Mouse (Mus musculus) embryo, embryonic 11 days (tissue): ENCODE results near the gene Jund.

ENCODE experiments used
- DNase-seq: peaks from one replicate; pipeline ENCODE4 v3.0.0-alpha.2; 2015

The Jund gene

GRCm38 (mm10) chr8:70698310-70699109 lies at the start of gene Jund:
Gene Jund, plus strand, starts transcription at chr8:70698949.
- DNase-seq = peak; percentile 100

DNA sequence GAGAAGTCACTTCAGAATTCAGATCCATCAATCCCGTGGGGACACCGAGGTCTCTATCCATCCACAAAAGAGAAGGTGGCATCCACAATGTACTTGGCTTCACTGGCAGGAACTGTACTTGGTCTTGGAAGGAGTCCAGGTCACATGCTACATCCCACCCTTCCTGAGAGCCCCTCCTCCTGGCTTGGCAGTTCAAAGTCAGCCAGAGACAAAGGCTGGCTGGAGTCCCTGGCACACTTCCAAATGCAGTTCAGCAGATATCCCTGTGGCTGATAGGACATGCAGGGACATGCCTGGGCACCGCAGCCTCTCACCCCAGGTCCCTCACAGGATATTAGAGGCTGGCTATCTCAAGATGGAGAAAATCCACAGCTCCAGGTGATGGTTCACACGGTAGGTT lies 49.4 kb upstream of the Jund start:
- DNase-seq = peak; percentile 52

DNA sequence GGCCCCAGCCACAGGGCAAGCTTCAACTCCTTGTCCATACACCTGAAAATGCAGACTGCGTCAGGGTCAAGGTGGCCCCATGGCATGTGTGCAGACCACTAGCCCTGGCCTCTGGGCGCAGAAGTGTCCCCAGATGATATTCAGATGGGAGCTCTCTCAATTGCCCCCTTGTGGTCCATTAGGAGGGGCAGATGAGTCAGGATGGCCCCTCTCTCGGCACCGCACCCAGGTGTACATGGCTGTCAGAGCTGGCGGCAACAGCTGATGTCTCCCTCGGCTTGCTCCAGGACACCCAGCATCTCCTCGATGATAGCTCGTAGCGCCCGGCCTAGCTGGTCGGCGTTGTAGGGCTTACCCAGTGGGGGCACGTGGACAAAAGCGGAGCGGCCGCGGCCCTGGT lies 48.4 kb upstream of the Jund start:
- no peak for DNase-seq

DNA sequence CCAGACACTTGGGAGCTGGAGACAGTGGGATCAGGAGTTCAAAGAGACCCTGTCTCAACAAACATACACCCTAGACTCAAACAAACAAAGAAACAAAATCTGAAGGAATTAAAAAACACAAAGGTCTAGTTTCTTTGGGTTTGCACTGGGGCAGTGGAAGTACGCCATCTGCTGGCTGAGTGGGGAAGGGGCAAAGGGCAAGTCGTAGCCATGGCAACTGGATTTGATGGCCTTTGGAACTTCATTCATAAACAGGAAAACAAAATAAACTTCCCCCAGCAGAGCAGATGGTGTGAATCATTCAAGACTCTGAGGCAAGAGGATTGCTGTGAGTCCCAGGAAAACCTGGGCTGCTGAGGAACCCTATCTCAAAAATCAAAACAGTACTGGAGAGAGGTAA lies 45.5 kb upstream of the Jund start:
- peak; percentile 46 for DNase-seq

DNA sequence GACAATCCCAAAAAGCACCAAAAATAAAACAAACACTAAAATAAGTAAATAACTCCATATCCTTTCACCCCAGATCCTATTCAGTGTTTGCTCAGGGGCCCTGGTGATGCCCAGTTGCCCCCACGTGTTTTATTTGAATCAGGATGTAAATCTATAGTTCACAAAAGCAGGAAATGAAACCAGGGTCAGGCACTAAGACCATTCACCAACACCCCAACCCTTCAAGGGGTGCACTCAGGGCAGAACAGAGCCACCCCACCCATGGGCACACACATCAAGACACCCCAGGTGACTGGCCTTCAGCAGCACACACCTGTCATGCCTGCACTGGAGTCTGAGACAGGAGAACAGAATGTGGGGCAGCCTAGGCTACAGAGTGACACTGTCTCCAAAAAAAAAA lies 44.6 kb upstream of the Jund start:
- no peak for DNase-seq

DNA sequence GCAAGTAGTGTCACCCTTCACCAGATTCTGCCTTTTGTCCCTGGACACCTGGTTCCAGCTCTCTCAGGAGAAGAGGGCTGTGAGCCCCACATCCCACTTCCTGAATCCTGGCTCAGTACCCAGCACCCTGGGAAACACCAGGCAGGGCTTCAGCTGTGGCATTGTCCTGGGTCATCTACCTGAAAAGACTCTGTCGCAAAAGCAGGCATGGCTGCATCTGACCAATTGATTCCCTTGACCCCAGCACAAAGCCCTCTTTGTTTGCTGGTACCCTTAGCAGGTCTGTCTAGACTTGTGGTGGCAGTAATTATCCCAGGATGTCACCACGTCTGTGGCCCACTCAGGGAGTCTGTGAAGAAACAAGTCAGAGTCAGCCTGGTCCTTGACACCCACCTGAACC lies 43.3 kb upstream of the Jund start:
- peak; percentile 54 for DNase-seq

DNA sequence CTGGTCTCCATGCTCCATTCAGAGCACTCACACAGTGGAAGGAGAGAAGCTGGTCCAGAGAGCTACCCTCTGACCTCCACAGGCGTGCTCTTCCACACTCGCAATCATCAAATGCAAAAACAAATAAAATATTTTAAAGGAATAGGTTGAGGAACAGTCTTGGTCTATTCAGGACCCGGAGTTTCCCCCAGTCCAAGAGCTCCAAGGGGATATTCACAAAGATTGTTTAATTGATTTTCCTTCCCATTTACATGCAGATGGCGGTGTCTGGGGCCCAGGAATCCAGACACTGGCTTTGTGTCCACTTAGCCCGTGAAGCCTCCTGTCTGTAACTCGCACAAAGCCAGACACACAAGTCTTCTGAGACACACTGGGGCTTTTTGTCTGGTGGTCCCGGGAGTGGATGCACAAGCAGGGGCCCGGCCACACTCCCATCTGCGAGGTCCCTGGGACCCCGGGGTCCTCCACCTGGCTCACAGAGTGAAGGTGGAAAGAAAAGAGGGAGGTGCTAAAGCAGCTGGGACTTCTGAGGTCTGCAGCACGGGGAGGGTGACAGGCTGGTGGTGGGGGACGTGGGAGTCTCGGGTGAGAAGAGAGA lies 42.5 kb upstream of the Jund start:
- DNase-seq = peak; percentile 75

DNA sequence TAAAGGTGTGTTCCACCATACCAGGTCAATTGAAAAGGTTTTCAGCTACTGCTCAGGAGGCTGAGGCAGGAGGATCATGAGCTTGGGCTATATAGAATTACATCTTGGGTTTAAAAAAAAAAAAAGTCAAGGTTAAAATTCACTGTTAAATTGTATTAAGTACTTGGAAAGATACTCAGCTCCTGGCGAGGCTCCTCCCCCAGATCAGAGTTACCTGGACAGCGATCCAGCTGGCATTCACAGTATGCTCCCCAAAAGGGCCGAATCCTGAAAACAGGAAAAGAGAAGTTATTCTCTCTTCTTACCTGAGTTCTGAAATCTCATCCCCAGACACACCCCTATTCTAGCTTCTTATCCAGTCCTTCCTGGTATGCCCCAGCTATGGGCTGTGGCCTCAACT lies 41.5 kb upstream of the Jund start:
- DNase-seq = no peak

GRCm38 (mm10) chr8:70657739-70658138 lies 41.0 kb upstream of the Jund start:
- DNase-seq = no peak

- DNase-seq = no peak
These were observed 39.7 kb upstream of the Jund start for GRCm38 (mm10) chr8:70658897-70659603.

- peak; percentile 96 for DNase-seq
These were observed 39.0 kb upstream of the Jund start for GRCm38 (mm10) chr8:70659604-70660272.

- peak; percentile 73 for DNase-seq
These were observed 38.5 kb upstream of the Jund start, which contains the start of gene Pgpep1 for GRCm38 (mm10) chr8:70660273-70660725. Gene Pgpep1, minus strand, starts transcription at chr8:70660388.

DNA sequence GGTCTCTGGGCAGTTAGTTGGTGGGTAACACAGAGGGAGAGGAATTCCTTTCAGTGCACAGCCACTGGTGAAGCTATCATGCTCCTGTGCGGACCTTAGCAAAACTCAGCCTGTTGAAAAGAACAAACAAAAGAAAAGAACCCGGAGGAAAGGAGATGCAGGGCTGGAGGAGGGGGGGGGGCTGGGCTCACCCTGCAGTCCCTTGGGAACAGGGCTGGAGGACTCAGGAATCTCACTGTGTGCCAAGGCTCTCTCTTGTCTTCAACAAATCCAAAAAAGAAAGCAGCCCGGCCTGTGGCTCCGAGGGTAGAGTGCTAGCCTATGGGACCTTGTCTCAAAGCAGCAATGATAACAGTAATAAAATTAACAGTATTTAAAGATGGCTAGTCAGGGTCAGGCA lies 35.1 kb upstream of the Jund start:
- no peak for DNase-seq

DNA sequence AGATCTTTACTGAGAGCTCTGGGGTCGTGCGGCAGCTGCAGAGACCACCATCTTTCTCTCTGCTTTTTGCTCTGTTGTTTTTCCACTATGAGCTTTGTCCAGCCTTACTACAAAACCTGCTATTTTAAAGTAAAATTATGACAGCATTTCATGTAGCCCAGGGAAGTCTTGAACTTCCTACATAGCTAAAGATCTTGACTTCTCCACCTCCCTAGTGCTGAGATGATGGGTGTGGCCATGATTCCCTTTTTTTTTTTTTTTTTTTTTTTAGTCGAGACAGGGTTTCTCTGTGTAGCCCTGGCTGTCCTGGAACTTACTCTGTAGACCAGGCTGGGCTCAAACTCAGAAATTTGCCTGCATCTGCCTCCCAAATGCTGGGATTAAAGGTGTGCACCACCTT lies 34.1 kb upstream of the Jund start:
- no peak for DNase-seq

DNA sequence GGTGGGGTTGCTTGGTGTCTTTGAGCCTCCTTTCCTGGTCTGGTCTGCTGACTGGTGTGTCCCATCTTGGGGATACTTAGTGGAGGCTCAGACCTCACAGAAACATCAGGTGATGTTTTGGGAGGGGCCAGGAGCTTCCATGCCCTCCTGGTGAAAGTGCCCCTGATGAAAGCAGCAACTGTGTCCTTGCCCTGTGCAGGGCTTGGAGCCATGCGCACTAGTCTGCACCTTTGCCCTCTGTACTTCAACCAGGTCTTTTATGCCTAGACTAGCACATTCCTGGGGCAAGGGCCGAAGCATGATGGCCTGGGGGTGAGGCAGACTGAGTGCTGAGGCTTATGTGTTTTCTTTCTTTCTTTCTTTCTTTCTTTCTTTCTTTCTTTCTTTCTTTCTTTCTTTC lies 33.1 kb upstream of the Jund start:
- no peak for DNase-seq

- DNase-seq = no peak
These were observed 31.7 kb upstream of the Jund start for GRCm38 (mm10) chr8:70667071-70667470.

GRCm38 (mm10) chr8:70671615-70672324 lies 27.0 kb upstream of the Jund start:
- no peak for DNase-seq

DNA sequence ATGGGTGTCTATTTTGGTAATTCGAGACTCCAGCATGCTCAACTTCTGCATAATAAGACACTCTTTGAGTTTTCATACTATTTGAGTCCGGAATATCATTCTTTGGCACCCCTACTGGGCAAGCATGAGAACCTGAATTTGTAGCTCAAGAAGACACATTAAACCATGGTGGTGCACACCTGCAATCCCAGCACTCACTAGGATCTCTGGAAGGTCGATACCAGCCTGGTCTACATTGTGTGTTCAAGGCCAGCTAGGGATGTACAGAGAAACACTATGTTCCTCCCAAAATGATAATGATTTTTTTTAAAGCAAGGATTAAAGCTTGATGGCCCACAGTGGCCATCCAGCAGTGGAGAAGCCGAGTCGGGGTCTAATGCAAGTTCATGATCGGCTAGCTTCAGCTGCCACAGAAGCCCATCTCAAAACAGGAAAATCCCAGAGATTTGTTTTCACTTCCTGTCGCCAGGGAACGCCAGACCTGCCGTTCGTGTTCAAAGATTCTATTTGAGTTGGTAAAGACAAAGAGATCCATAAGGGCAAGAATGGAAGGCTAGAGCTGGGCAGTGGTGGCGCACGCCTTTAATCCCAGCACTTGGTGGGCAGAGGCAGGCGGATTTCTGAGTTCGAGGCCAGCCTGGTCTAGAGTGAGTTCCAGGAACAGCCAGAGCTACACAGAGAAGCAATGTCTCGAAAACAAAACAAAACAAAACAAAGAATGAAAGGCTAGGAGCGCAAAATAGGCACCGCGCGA lies 26.2 kb upstream of the Jund start:
- peak; percentile 16 for DNase-seq

GRCm38 (mm10) chr8:70673079-70673856 lies 25.5 kb upstream of the Jund start, which contains the start of gene Lsm4:
Gene Lsm4, plus strand, starts transcription at chr8:70673248.
- peak; percentile 100 for DNase-seq

DNA sequence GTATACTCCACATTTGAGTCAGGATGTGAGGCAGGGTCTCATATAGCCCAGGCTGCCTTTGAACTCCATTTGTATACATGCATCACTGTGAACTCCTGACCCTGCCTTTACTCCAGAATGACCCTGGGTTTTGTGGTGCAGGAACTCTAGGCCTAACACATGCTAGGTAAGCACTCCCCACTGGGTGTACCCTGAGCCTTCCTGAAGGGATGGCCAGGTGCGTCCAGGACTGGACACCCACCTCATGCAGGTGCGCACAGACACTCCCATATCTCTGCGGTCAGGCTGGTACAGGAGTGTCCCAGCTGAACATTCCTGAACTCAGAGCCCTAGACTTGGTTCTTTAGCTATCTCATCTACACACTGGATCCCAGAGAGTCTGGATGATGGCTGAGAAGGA lies 24.6 kb upstream of the Jund start:
- DNase-seq = no peak

GRCm38 (mm10) chr8:70674716-70675115 lies 24.0 kb upstream of the Jund start:
- DNase-seq = no peak
